Mouse (Mus musculus) hindbrain, embryonic 13.5 days (tissue): ENCODE data around the gene Cd101. TPM values are rescaled to one million over a fixed set of nuclear protein-coding genes. Genes with fewer than 3 reads are reported as not detected.

Experiments used
- ATAC-seq: fragments of 200-750 bp; cut with Nextera tagmentation; 2 replicates; pipeline ENCODE4 v1.8.0; 2017; ENCODE audit warnings: moderate TSS enrichment; ENCODE audit not compliant: low FRiP score
- H3K27ac ChIP-seq: fragments of 300-500 bp; sonication (generic); 2 replicates; pipeline ENCODE4 v1.5.1; 2015; ENCODE audit warnings: inconsistent platforms, mild to moderate bottlenecking, moderate library complexity
- H3K27me3 ChIP-seq: fragments of 300-500 bp; sonication (generic); 2 replicates; pipeline ENCODE4 v1.6.1; 2015; ENCODE audit warnings: mild to moderate bottlenecking, inconsistent platforms
- H3K36me3 ChIP-seq: fragments of 300-500 bp; sonication (generic); 2 replicates; pipeline ENCODE4 v1.6.1; 2015; ENCODE audit warnings: mild to moderate bottlenecking, inconsistent platforms
- H3K4me1 ChIP-seq: fragments of 300-500 bp; sonication (generic); replicated peaks from 2 replicates; pipeline ENCODE4 v1.6.1; 2015; ENCODE audit warnings: inconsistent platforms
- H3K4me2 ChIP-seq: fragments of 300-500 bp; sonication (generic); 2 replicates; pipeline ENCODE4 v1.6.1; 2015; ENCODE audit warnings: inconsistent platforms, mild to moderate bottlenecking, moderate library complexity
- H3K4me3 ChIP-seq: fragments of 300-500 bp; sonication (generic); 2 replicates; pipeline ENCODE4 v1.5.1; 2015; ENCODE audit warnings: mild to moderate bottlenecking, inconsistent platforms
- H3K9ac ChIP-seq: fragments of 300-500 bp; sonication (generic); 2 replicates; pipeline ENCODE4 v1.6.1; 2015; ENCODE audit warnings: mild to moderate bottlenecking, inconsistent platforms
- H3K9me3 ChIP-seq: fragments of 300-500 bp; sonication (generic); 2 replicates; pipeline ENCODE4 v1.6.1; 2016; ENCODE audit warnings: inconsistent platforms
- WGBS: fragments of 180-500 bp; shearing (Covaris S2); methylation state at CpG from one replicate; pipeline ENCODE4 v1.1.7; 2015; 5-methylcytosine and 5-hydroxymethylcytosine counted together
- polyA plus RNA-seq: library from polyadenylated mRNA; unstranded; fragments of >200 nt; fragmentation: Nextera tagmentation; extraction: Ambion mirVana; gene quantifications from 2 replicates; pipeline ENCODE4 v1.2.1, GENCODE M21; 2015

Gene Cd101
- polyA plus RNA-seq, 1 experiment from 2014 or later: not detected

DNA sequence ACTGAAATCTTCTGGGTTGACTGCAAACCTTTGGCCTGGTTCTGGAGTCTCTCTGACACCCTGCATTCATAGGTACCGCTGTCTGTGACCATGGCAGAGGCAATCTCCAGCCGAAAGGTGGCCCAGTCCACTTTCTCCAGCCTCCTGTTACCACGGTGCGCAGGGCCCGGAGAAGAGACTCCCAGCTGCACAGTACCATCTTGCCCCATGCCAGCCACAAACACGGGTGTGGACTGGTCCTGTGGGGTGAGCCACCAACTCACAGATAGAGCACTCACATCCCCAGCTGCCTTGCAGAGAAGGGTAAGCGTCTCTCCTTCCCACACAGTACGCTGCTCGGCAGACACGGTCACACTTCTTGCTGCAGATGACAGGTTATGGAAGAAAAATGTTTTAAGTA is 16.4 kb downstream of the Cd101 start:
- Histone ChIP-seq H3K27me3 (0 out of 2 replicates have a peak, but pooled peaks cover 3% of the 10 kb centered on the region), H3K4me2 (no peak overlapping the region), H3K36me3 (no peaks in the 10 kb centered on the region), H3K9ac (no peak overlapping the region), H3K9me3 (no peaks in the 10 kb centered on the region), H3K4me3 (no peak overlapping the region), H3K4me1 (peaks cover 19% of the 10 kb centered on the region), H3K27ac (no peak overlapping the region)
- ATAC-seq: no peak
- WGBS: 92% methylated on average over 10 of the region's 10 CpGs

- Histone ChIP-seq H3K4me2 (no peak overlapping the region), H3K36me3 (no peaks in the 10 kb centered on the region), H3K9ac (no peak overlapping the region), H3K27me3 (0 out of 2 replicates have a peak, but pooled peaks cover 3% of the 10 kb centered on the region), H3K4me1 (peaks cover 19% of the 10 kb centered on the region), H3K9me3 (no peaks in the 10 kb centered on the region), H3K4me3 (no peak overlapping the region), H3K27ac (no peak overlapping the region)
- 78% methylated on average over 8 of the region's 8 CpGs for WGBS
- ATAC-seq: no peak
These were observed 16.8 kb downstream of the Cd101 start for GRCm38 (mm10) chr3:101012597-101012996.

GRCm38 (mm10) chr3:101012131-101012571 is 17.2 kb downstream of the Cd101 start:
- ATAC-seq: no peak
- Histone ChIP-seq H3K4me3 (no peak overlapping the region), H3K36me3 (no peaks in the 10 kb centered on the region), H3K9me3 (no peaks in the 10 kb centered on the region), H3K4me2 (no peak overlapping the region), H3K4me1 (peaks cover 19% of the 10 kb centered on the region), H3K27ac (no peak overlapping the region), H3K27me3 (0 out of 2 replicates have a peak, but pooled peaks cover 3% of the 10 kb centered on the region), H3K9ac (no peak overlapping the region)
- 70% methylated on average over 10 of the region's 10 CpGs for WGBS

DNA sequence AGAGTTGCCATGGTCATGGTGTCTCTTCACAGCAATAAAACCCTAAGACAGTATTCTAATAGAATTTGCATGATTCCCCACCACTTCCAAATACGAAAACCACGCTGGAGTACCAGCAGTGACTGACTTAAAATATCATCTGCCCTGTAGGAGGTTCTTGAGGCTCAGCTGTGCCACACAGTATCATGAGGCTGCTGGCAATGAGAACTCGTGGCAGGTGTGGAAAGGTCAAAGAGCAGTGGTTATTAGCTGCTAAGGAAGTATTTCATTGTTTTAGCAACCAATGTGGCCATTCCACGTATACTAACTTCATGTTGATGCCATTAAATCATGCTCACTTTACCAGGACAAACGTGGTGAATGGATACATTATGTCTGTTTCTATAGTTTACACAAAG is 18.2 kb downstream of the Cd101 start:
- ATAC-seq: no peak
- 62% methylated on average over 5 of the region's 5 CpGs for WGBS
- no peak overlapping the region for H3K9ac ChIP-seq
- no peak overlapping the region for H3K27ac ChIP-seq
- H3K9me3 ChIP-seq: no peaks in the 10 kb centered on the region
- H3K4me3 ChIP-seq: no peak overlapping the region
- H3K4me2 ChIP-seq: no peak overlapping the region
- peaks cover 19% of the 10 kb centered on the region for H3K4me1 ChIP-seq
- H3K36me3 ChIP-seq: no peaks in the 10 kb centered on the region
- H3K27me3 ChIP-seq: 0 out of 2 replicates have a peak, but pooled peaks cover 3% of the 10 kb centered on the region

DNA sequence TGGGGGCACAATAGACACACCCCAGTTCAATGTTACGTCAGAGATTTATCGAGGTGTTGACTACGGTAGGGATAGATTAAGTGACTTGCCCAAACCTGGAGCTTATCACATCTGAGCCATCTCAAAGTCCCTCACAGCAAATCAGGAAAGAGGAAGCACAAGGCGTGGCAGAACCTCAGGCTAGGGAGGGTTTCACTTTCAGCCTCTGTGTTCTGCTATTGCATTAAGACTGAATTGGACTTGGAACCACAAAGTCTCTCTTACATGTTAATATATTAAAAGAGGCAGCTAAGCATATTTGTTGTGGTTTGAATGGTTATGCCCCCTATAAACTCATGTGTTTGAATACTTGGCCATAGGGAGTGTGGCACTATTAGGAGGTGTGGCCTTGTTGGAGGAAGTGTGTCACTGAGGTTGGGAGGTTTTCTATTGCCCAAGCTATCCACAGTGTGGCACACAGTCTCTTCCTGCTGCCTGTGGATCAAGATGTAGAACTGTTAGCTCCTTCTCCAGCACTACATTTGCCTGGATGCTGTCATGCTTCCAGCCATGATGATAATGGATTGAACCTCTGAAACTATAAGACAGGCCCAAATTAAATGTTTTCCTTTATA is 18.7 kb downstream of the Cd101 start:
- no peak overlapping the region for H3K4me2 ChIP-seq
- H3K9ac ChIP-seq: no peak overlapping the region
- no peak overlapping the region for H3K4me3 ChIP-seq
- H3K9me3 ChIP-seq: no peaks in the 10 kb centered on the region
- no peak for ATAC-seq
- WGBS: 89% methylated on average over 4 of the region's 4 CpGs
- 0 out of 2 replicates have a peak, but pooled peaks cover 3% of the 10 kb centered on the region for H3K27me3 ChIP-seq
- H3K36me3 ChIP-seq: no peaks in the 10 kb centered on the region
- no peak overlapping the region for H3K27ac ChIP-seq
- peaks cover 19% of the 10 kb centered on the region for H3K4me1 ChIP-seq

DNA sequence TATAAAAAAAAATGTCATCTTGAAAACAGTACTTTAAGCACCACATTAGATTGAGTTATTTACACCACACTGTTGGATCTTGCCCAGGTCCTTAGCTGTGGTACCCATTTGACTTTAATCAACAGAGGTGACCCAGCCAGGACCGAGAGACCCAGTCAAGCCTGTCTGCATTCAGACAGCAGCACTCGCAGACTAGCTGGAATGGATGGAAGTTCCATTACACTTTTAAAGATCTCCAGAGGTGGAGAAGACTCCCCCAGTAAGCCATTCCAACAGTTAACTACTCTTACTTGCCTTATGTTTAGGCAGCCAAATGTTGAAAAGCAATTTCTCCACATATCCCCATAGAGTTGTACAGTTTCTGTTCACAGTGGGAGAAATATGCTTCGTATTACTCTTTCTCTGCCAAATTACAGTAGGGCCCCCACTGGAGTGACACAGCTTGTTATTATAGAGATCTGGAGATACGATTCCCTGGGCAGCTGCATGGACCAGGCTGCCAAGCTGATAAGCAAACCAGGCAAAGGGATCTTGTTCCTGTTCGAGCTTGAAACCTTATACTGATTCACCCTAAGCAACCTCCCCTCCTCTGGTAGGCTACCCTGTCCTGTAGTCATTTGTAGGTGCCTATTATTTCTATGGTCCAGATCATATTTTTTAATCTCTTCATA is 22.1 kb downstream of the Cd101 start:
- no peak overlapping the region for H3K9ac ChIP-seq
- no peaks in the 10 kb centered on the region for H3K27me3 ChIP-seq
- H3K4me3 ChIP-seq: no peak overlapping the region
- H3K4me2 ChIP-seq: no peak overlapping the region
- peaks cover 1% of the 10 kb centered on the region for H3K4me1 ChIP-seq
- ATAC-seq: no peak
- no peak overlapping the region for H3K27ac ChIP-seq
- H3K36me3 ChIP-seq: no peaks in the 10 kb centered on the region
- WGBS: 81% methylated on average over 5 of the region's 5 CpGs
- H3K9me3 ChIP-seq: no peaks in the 10 kb centered on the region

- Histone ChIP-seq H3K4me2 (no peak overlapping the region), H3K4me3 (no peak overlapping the region), H3K27ac (no peak overlapping the region), H3K9ac (no peak overlapping the region), H3K4me1 (no peaks in the 10 kb centered on the region), H3K36me3 (no peaks in the 10 kb centered on the region), H3K9me3 (no peaks in the 10 kb centered on the region), H3K27me3 (no peaks in the 10 kb centered on the region)
- ATAC-seq: no peak
- WGBS: 88% methylated on average over 6 of the region's 6 CpGs
These were observed 24.0 kb downstream of the Cd101 start for GRCm38 (mm10) chr3:101005392-101005791.

DNA sequence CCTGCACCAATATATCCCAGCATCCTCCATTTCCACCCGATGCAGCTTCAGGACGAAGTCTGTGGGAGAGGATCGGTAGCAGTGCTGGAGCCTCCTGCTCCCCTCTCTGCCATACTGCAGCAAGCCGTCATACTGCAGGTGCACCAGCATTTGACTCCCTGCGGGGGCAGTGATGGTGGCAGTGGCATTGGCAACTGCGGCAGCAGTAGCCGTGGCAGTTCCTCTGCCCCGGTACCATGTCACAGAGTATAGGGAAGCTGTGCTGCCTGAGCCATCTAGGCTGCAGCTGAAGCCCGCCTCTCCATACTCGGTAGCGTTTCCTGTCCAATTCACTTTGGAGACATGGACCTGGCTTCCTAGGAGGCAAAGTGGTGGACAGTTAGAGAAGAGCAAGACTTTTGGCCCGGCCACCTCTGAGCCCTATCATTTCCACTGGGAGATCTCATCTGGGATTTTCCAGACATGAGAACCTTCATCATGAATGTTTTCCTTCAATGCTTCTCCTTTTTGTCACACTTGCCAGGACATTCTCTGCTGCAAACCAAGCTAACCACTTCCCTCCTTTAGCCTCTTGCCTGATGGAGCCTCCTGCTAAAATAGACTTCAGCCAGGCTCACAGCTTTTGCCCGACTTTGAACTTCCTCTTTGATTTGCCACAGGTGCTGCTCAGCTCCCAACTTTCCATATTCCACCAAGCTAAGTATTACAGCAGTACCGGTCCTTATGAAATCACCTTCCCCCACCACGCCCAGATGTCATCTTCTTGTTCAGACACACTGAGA is 25.6 kb downstream of the Cd101 start:
- no peak overlapping the region for H3K4me3 ChIP-seq
- no peak for ATAC-seq
- H3K36me3 ChIP-seq: no peaks in the 10 kb centered on the region
- no peaks in the 10 kb centered on the region for H3K9me3 ChIP-seq
- no peak overlapping the region for H3K4me2 ChIP-seq
- 0 out of 2 replicates have a peak, but pooled peaks cover 4% of the 10 kb centered on the region for H3K4me1 ChIP-seq
- no peaks in the 10 kb centered on the region for H3K27me3 ChIP-seq
- no peak overlapping the region for H3K27ac ChIP-seq
- WGBS: 88% methylated on average over 15 of the region's 15 CpGs
- H3K9ac ChIP-seq: no peak overlapping the region

GRCm38 (mm10) chr3:100999732-101000131 is 29.6 kb downstream of the Cd101 start:
- Histone ChIP-seq H3K9ac (no peak overlapping the region), H3K4me2 (no peak overlapping the region), H3K9me3 (no peaks in the 10 kb centered on the region), H3K4me1 (peaks cover 11% of the 10 kb centered on the region), H3K27ac (no peak overlapping the region), H3K27me3 (no peaks in the 10 kb centered on the region), H3K36me3 (no peaks in the 10 kb centered on the region), H3K4me3 (no peak overlapping the region)
- WGBS: 35% methylated on average over 2 of the region's 2 CpGs
- no peak for ATAC-seq

DNA sequence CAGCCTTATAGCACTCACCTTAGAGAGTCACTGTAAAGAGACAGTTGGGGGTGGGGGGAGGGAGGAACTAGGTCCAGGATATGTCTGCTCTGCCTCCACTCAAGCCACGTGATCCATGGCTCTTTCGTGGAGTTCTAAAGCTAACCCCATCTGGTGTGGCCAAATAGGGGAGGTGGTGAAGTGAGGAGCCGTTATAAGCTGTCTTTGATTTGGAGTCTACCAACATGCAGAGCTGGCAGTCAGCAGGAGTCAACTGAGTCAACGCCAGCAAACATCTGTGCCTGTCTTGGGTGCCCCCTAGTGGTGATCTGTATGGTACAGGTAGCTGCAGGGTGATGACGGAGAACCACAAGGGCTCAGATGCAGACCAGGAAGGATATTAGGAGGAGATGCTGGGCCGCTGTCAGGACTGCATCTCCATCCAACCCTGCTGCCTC is 30.4 kb downstream of the Cd101 start:
- 13% methylated on average over 6 of the region's 6 CpGs for WGBS
- Histone ChIP-seq H3K4me2 (no peak overlapping the region), H3K4me3 (no peak overlapping the region), H3K9ac (no peak overlapping the region), H3K4me1 (peaks cover 19% of the 10 kb centered on the region), H3K9me3 (no peaks in the 10 kb centered on the region), H3K36me3 (no peaks in the 10 kb centered on the region), H3K27me3 (no peaks in the 10 kb centered on the region), H3K27ac (no peak overlapping the region)
- peak; percentile 55; the same call in 1 of the 2 replicates for ATAC-seq

DNA sequence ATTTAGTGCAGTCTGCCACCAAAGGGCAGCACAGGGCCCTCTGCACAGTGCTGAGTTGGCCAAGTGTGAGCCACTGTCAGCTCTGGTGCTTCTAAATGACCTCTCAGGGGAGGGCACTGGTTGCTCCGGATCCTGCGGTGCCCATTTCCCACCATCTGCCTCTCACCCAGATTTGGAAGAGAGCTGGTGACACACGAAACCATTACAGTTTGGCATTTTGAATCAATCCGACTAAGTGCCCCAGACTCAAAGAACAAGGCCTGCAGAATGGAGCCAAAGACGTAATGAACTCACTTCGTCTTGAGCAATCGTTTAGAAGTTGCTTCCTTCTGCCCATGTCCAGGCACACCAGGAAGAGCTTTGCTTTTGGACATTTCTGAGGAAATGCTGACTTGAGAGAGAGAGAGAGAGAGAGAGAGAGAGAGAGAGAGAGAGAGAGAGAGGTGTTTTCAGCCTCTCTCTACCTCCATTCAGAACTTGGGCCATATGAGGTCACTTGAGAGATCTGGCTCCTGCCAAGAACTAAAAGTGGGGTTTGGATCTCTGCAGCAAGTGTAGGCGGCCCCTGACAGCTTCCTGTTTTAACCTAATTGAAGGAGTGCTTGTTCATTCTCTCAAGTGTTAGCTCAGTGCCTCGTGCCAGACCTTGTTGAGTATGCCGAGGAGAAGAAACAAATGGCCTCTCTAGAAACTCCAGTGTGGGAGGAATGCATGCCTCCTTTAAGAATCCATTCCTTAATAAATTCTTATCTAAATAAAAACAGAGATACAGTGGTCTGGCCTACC is 31.4 kb downstream of the Cd101 start:
- no peak overlapping the region for H3K4me3 ChIP-seq
- no peak for ATAC-seq
- WGBS: 80% methylated on average over 10 of the region's 10 CpGs

GRCm38 (mm10) chr3:100994252-100994651 is 35.1 kb downstream of the Cd101 start:
- Histone ChIP-seq H3K4me3 (no peak overlapping the region), H3K4me1 (peaks cover 39% of the 10 kb centered on the region), H3K27me3 (no peaks in the 10 kb centered on the region), H3K9me3 (no peaks in the 10 kb centered on the region), H3K4me2 (no peak overlapping the region), H3K36me3 (no peaks in the 10 kb centered on the region), H3K27ac (no peak overlapping the region), H3K9ac (no peak overlapping the region)
- no peak for ATAC-seq
- WGBS: 54% methylated on average over 4 of the region's 4 CpGs

More for the DNA sequence above, 31.4 kb downstream of the Cd101 start:
- H3K4me2 ChIP-seq: no peak overlapping the region
- no peak overlapping the region for H3K9ac ChIP-seq
- no peaks in the 10 kb centered on the region for H3K9me3 ChIP-seq
- H3K27me3 ChIP-seq: no peaks in the 10 kb centered on the region
- H3K27ac ChIP-seq: no peak overlapping the region
- no peaks in the 10 kb centered on the region for H3K36me3 ChIP-seq
- peaks cover 24% of the 10 kb centered on the region for H3K4me1 ChIP-seq
